Mouse (Mus musculus) ES-Bruce4 (cell line): ENCODE data around the gene Trim67.

Source experiments
- CTCF ChIP-seq: IDR thresholded peaks from one replicate; pipeline ENCODE4 v1.8.1; 2011; ENCODE audit warnings: low read depth, low read length
- EP300 ChIP-seq: IDR thresholded peaks from 2 replicates; pipeline ENCODE4 v1.6.1; 2011; ENCODE audit warnings: low read depth, low read length; ENCODE audit not compliant: insufficient read depth
- POLR2A ChIP-seq: IDR thresholded peaks from one replicate; pipeline ENCODE4 v1.8.1; 2011; ENCODE audit warnings: low read length; ENCODE audit not compliant: insufficient read depth

DNA sequence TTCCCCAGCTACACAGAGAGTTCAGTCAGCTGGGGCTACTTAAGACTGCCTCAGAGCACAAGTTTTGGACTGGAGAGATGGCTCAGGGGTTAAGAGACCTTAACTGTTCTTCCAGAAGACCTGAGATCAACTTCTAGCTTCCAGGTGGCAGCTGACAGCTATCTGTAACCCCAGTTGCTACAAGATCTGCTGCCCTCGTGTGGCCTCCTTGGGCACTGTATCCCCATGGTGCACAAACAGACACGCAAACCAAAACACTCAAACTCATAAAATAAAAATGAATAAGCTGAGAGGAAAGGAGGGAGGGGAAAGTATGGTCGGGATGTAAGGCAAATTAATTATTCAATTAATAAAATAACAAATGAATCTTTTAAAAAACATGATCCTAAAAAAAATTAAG lies 34.3 kb upstream of the Trim67 start:
- TF ChIP-seq POLR2A (no peak), CTCF (peak; percentile 96), EP300 (no peak)
